Mouse (Mus musculus) adrenal gland, postnatal 4 days (tissue): ENCODE measurements around the gene Hnrnpk. TPM values are rescaled to one million over a fixed set of nuclear protein-coding genes. Genes with fewer than 3 reads are reported as not detected.
A peak's percentile ranks its signal among the peaks of the same experiment; 100 is the strongest.
"Not testable (repeated sequence)": the region's sequence is repeated elsewhere in the genome, so short reads cannot be mapped to it uniquely, and the experiment has no call there.

Experiments
- DNase-seq, 2 experiments: peaks; one replicate each; pipeline ENCODE4 v3.0.0; 2021 to 2022; ENCODE audit warnings: low spot score in 2 of 2, mixed read lengths in 2 of 2
- total RNA-seq, 2 experiments: library from RNA; stranded (reverse); gene quantifications; 2 replicates each; pipeline ENCODE4 v1.2.3; 2021

The Hnrnpk gene
- total RNA-seq, 2 experiments from 2014 or later, result 1,032 to 1,080 TPM

DNA sequence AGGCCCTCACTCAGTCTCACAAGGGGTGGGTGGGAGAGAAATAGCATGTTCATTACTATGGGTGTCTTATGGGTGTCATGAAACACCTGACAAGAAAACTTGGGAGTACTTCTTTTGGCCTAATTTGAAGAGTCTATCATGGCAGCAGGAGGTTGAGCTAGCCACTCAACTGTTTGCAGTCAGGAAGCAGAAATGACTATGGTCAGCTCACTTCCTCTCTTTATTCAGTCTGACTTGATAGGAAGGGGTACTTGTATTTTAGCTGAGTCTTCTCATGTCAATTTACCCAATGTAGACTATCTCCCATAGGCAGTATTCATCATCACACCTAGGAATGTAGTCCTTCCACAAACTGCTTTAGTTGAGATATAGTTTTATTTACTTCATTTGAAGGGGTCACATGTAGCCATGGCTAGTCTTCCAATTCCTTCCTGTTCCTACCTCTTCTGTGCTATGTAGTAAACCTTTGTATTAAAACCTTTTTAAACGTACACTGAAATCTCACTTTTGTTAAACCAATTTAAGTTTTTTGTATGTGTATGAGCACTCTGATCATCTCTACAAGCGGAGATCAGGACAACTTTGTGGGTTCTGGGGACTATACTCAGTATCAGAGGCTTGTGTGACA is 13.7 kb downstream of the Hnrnpk start:
- DNase-seq, result no peak

DNA sequence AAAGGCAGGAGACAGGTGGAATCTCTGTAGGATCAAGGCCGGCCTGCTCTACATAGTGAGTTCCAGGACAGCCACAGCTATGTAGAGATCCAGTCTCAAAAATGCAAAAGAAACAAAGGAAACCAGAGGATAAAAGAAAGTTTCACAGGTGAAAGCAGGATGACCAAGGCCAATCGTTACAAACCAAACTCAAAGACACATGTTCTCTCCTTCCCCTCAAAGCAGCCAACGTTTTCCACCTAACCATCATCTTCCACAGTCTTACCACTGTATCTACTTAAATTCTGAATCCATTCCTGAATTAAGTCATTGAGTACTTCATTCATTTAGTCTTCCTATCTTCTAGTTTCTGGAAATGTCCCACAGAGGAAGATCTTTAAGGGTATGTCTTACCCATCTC is 14.8 kb downstream of the Hnrnpk start:
- DNase-seq, result no peak

DNA sequence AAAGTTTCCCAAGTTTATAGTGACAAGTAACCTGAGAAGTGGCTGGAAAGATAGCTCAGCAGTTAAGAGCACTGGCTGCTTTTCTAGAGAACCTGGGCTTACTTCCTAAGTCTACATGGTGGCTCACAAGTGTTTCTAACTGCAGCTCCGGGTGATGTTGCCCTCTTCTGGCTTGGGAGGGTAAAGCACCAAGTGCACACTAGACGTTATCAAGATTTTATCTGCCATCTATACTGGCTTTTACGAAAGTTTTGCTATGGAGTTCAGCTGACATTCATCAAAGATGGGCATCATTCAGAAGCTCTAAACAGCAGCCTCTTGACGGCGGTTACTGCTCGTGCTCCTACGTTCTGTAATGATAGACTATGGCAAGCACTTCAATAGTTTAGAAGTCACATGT is 15.2 kb downstream of the Hnrnpk start:
- DNase-seq, result peak; percentile 27 to 37

DNA sequence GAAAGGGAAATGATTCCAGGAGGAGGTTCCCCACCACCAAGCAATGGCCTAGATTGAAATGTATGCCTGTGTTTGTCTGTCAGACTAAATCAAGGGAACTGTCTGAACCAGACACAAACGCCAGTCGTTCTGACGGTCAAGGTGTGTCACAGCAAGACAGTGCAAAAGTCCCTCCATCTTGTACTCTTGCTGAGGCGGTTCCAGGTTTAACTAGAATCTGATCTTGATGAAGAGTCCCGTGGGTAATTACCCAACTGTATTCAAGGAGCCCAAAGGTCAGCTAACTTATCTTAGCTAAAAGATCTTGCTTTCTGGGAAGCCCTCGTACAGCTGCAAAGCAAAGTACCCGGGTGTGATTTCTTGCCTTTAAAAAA is 17.6 kb downstream of the Hnrnpk start:
- DNase-seq, result no peak

DNA sequence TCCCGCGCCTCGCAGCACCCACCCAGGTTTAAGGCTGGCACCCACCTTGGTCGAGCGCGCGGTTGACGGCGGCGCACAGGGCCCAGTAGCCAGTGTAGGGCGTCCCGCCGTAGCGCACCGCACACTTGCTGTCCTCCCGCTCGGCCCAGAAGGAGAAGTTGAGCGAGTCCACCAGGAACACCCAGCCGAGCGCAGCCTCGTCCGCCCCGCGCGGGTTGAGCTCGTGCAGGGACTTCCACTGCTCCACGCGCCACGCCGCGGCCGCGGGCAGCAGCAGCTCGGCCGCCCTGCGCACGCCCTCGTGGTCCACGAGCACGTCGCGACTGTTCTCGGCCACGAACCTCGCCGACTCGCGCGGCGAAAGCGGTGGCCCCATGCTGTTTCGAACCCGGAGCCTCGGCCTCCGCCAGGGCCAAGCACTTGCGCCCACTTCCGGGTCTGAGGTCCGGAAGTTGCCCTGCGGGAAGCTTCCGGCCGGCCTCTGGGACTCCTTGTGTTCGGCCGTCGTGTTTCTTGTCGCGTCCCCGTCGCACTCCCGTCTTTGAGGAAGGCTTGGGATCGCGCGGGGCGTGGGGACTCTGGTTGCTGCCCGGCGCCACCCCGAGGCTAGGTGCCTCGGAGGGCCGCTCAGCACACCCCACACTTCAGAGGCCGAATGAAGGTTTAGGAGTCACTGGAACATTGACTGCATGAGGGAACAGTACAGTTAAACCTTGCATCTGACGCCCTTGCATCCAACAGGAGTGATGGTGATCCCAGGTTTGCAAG is 18.2 kb downstream of the Hnrnpk start, which contains the start of gene 2210016F16Rik:
Gene 2210016F16Rik, minus strand, starts transcription at position 447 of the 768 bp plus-strand sequence.
- DNase-seq, result peak; percentile 25 to 43

DNA sequence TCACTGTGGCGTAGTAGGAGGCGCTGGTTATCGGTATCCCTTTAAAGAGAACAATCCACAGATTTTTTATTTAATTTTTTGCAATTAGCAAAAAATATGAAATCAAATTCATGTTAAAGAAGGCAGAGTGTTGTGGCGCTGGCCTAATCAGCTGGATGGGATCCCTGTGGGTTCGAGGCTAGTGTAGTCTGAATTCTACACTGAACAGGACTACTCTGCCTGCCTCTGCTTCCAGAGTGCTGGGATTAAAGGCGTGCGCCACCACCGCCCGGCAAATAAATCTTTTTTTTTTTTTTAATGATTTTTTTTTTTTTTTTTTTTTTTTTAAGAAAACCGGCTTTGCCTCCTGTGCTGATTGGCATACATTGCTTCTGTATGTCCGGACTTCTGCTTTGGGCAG is 18.8 kb downstream of the Hnrnpk start:
- DNase-seq, result no peak

DNA sequence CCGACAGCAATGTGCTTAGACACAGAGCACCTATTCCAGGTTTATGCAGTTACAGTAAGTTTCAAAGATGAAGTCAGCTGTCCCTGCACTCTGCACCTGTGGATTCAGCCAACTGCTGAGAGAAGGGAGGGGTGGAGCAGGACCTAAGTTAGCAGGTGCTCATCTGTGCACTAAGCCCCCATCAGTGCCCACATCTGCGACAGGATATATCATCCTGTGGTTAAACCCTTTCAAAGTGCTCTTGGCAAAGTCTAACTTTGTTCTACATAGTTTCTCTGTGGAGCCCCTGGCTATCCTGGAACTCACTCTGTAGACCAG is 30.0 kb downstream of the Hnrnpk start:
- DNase-seq, result no peak

DNA sequence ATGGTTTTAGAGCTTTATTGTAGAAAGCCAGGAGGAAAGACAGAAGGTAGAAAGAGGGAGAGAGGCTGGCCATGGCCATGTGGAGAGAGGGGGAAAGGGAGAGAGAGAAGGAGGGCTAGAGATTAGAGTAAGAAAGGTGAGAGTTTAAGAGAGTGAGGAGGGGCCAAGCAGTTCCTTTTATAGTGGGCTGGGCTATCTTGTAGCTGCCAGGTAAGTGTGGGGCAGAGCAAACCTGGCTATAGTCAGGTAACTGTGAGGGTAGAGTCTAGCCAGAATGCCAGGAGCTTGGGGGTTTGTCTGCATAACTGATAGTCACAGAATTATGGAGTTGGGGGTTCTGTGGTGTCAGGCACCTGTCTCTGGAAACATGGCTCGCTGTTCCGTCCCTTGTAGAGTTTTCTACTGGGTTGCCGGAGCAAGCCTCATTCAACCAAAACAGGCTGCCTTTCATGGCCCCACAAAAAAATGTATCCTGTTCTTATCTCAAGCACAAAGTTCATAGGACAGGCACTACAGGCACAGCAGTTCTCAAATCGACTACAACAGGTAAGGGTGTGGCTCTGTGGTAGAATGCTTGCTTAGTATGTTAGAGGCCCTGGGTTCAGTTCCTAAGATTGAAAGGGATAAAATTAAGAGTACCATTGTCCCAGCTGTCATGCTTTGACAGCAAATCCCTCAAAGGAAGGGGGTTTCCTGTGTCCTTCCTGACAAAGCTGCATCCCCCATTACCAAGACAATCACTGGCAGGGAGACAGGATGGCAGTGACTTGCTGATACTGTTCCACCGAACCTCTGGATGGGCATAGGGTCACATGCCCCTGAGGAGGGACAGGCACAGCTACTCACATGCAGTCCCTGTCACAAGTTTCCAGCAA is 30.6 kb downstream of the Hnrnpk start:
- no peak for DNase-seq

DNA sequence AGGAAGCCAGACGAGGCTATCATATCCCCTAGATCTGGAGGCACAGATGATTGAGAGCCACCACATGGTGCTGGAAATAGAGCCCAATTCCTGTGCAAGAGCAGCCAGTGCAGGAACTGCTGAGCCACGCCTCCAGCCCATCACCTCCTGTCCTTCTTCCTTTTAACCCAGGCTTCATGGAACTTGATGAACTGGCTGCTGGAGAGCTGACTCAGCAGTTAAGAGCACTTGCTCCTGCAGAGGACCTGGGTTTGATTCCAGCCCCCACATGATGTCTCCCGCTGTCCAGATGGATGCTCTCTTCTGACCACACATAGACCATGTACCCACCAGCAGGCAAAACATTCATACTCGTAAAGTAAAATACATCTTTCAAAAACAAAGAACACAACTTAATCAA is 34.3 kb downstream of the Hnrnpk start:
- DNase-seq, result no peak

DNA sequence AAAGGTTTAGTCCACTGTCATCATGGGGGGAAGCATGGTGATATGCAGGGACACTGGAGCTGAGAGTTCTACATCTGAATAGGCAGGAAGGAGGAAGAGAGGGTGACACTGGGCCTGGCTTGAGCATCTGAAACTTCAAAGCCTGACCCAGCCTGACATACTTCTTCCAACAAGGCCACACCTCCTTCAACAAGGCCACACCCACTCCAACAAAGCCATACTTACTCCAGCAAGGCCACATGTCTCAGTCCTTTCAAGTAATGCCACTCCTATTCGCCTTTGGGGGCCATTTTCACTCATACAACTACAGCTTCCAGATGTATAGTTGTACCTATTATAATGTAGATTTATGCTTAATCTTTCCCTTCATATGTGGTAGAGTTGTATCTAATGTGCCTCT is 35.5 kb downstream of the Hnrnpk start:
- no peak for DNase-seq

DNA sequence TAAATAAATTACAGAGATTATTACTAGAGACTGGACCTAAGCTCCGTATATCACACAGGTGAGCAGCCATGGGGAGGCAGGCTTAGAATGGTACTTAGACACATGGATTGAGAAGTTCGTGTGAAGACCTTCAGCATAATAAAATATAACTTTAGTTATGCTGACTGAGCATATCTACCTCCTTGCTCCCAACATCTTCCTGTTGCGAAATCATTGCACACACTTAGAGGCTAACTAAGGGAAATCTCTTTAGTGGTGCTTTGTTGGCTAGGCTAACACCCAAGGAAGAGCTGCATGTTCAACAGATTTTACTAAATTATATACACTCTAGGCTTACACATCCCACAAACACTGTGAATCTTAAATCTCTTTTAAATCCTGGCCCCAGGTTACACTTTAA is 36.8 kb downstream of the Hnrnpk start:
- no peak for DNase-seq

DNA sequence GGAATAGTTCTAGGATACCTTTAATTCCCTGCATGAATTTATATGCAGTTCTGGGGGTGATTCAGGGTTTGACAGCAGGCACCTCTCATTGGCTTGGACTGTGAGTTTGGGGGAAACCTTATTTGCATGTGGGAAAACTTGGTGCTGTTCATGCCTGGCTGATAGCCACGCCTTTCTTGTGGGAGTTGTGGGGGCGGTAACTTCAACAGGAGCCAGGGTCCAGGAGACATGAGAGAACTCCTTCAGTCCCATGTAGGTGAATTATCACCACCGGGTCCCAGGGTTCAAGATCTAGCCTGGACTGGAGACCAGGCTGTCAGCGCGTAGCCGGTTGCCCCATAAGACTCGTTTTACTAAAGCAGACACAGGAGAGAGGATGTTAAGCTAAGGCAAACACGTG is 38.0 kb downstream of the Hnrnpk start:
- DNase-seq, result not testable (repeated sequence)

DNA sequence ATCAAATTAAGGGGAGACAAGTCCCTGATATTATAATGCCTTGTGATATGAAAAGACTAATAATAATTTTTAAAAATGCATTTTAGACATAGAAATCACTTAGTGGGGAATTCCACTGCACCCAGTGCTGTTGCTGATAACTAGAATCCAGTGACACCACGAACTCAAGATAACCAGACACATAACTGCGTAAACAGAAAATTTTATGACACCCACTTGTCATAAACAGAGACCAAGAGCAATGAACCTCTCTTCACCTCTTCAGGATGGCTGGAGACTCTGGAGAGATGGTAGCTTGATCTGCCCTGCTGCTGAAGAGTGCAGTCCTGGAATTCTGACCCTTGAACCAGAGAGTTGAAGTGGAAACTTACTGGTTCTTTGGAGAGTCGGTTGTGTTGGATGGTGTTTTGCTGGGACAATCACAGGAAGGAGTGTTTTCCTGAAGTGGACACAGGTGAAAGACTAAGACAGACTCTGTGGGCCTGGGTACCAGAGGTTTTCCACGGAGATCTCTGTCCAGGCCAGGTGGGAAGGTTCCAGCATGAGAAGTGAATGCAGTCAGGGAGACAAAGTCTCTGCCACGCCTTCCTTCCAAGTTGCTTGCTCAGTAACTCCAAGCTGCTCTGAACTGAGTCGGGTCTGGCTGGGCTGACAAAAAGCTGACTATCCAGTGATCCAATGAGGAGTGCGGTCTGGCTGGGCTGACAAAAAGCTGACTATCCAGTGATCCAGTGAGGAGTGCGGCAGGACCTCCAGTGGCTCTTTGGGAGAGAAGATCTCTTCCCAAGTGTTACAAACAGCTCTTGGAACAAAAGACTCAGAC is 38.6 kb downstream of the Hnrnpk start:
- no peak for DNase-seq

DNA sequence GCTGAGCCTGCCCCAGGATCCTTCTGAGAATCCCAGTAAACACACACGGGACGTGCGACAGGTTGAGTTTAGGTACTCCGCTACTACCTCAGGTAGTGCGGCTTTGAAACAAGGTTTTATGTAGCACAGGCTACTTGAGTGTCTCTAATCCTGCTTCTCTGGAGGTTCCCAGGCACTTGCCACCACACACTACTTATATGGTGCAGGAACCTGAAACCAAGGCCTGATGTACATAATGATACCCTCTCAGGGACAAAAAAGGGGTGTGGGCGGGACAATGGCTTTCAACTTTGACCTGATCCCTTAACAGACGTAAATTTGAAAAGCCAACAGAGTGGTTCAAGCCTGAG is 43.9 kb downstream of the Hnrnpk start:
- DNase-seq, result no peak

DNA sequence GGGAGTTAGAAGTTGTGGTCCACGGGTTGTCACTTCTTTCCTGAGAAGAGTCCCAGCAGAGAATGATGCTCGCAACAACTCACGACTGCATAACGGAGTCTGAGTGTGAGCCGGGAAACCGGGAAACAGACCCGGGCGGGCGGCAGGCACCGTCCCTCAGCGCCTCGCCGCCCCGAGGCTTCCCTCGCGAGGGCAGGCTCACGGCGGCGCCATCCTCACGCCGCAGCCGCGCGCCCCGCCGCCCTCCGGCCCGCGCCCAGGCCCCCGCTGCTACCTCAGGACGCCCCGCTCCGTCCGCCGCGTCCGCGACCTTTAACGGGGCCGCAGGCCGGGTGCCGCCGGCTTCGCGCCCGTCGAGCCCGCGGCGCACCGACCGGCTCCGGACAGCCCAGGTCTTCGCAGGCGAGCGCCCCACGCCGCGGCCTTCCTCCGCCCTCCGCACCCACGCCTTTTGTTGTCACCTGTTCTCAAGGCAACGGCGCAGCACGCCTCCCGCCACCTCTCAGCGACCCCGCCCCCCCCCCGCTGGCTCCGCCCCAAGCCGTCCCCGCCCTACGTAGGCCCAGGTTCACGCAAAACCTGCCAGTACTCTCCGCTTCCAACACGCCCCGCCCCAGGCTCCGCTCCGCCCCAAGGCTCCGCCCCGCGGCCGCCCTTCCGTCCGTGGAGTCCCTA is 44.4 kb downstream of the Hnrnpk start, which contains the start of gene Kif27:
Gene Kif27, minus strand, starts transcription at position 494 of the 675 bp plus-strand sequence.
- DNase-seq, result peak; percentile 50 to 66

DNA sequence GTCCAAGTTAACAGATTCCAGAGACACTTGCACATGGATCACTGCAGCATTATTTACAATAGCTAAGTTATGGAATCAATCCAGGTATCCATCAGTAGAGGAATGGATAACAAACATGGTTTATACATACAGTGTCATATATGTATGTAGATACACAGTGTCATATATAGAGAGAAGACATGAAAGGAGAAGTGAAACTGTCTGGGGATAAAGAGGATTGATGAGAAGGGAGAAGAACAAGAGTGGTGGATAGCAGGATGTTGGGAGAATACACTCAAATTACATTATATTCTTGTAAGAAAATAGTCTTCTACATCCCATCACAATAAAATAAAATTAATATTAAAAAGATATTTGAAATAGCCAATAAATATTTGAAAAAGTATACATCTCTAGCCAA is 50.1 kb downstream of the Hnrnpk start:
- DNase-seq, result no peak

DNA sequence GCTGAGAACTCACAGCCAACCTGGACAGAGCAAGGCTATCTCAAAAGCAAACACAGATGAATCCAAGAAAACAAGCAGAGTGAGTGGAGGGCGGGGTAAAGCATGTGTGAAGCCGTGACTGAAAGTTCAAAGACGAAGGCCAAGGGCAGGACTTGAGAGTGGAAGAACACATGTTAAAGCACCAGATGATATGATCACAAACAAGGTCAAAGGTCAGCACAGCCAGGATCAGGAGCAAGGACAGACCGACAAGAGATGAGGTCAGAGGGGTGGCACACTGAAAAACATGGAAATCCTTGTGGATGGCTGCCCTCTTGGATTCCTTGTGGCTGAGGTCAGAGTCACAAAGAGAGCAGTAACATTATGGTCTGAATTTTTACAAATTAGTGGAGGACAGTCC is 52.5 kb downstream of the Hnrnpk start:
- no peak for DNase-seq

DNA sequence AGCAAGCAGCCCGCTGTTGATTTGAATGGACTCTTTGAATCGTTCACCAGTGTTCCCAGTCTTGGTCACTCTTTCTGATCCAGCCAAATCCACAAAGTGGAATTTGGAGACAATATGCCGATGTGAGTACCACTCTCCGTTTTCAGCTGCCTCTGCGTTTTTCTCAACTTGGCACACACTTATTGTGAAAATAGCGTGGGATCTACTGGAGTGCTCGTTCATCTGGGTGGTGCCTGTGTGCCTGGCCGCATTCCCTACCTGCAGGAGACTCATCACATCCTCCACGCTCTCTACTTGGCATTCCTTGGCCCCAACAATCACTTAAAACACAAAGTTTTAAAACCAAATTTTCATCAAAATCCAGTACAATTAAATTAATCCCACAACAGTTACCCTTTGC is 58.6 kb downstream of the Hnrnpk start:
- DNase-seq, result no peak
